Mouse (Mus musculus): ENCODE measurements around the gene Hipk4. TPM values are rescaled to one million over a fixed set of nuclear protein-coding genes. Genes with fewer than 3 reads are reported as not detected.

Hipk4 gene
- polyA plus RNA-seq (2014; fragmentation: Nextera tagmentation; extraction: Ambion mirVana) = 0.52 and 0.93 TPM in 2 replicates

DNA sequence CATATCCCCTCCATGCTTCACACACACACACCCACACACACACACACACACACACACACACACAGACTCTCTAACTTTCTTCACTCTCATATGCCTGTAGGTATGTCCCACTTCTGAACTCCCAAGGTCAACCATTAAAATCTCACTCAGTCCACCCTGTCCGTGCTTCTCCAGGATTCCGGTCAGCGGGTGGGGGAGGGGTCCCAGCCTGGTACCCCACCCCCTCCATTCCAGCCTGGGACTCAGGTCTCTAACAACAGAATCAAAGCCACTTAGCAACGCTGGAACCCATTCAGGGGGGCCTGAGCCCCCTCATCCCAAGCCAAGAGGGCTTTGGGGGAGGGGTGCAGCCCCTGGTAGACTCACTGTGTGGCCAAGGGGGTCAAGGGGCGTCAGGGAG lies at the start of gene Hipk4:
Gene Hipk4 (plus strand): TSS at position 301 of the 400 bp plus-strand sequence.
- ATAC-seq (replicated peaks; ENCODE audit: low FRiP score) (no peak), DNase-seq (ENCODE audit: low spot score) (no peak)
- Histone ChIP-seq H3K4me1 (replicated peaks; ENCODE audit: control insufficient read depth, insufficient read depth, low read length) (no peaks in the 10 kb centered on the region), H3K4me3 (ENCODE audit: low read depth, low read length) (no peak within 1 kb of the TSS), H3K27ac (ENCODE audit: low read depth, low read length) (no peak within 1 kb of the TSS), H3K9ac (ENCODE audit: low read length) (no peak within 1 kb of the TSS), H3K4me2 (ENCODE audit: low read depth, low read length, severe bottlenecking) (no peak within 1 kb of the TSS), H3K9me3 (ENCODE audit: control insufficient read depth, low read length) (no peaks in the 10 kb centered on the region), H3K27me3 (ENCODE audit: control insufficient read depth, insufficient read depth, low read length) (no peaks in the 10 kb centered on the region), H3K36me3 (ENCODE audit: control insufficient read depth, insufficient read depth, low read length) (no peaks in the 10 kb centered on the region)
- WGBS = 63% methylated on average over 5 of the region's 5 CpGs

DNA sequence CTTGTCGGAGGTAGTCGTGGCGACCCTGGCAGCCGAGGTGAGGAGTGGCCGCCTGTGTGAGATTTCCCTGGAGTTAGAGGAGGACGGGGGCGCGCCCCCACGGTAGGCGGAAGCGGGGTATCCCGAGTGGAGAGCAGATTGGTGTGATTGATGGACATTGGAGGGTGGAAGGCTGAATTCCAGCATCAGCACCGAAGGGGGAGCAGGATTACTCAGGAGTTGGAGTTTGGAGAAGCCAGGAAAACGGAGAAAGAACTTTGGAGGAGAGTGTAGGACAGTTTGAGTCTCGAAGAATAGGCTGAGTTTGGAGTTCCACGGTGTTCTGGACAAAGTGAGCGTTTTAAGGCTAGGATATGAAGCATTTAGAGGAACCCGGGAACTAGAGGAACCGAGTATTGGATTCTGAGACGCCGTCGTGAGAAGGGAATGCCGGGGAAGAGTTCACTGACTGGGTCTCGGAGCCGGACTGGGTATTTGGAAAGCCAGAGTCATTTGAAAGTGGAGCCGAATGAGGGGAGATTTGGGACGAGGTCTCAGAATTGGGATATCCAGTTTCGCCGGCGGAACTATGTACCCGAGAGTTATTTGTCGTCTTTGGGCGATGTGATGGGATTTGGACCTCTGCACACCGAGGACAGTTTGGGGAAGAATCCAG lies 49.1 kb upstream of the Hipk4 start:
- WGBS = under 1% methylated on average over 34 of the region's 34 CpGs
- Histone ChIP-seq H3K27me3 (ENCODE audit: control insufficient read depth, insufficient read depth, low read length) (no peaks in the 10 kb centered on the region), H3K4me1 (replicated peaks; ENCODE audit: control insufficient read depth, insufficient read depth, low read length) (no peaks in the 10 kb centered on the region), H3K27ac (ENCODE audit: low read depth, low read length) (peak overlapping the region; percentile 84), H3K4me3 (ENCODE audit: low read depth, low read length) (peak overlapping the region; percentile 76), H3K9me3 (ENCODE audit: control insufficient read depth, low read length) (no peaks in the 10 kb centered on the region), H3K36me3 (ENCODE audit: control insufficient read depth, insufficient read depth, low read length) (peaks cover 9% of the 10 kb centered on the region; the same call in 1 of the 2 replicates), H3K9ac (ENCODE audit: low read length) (peak overlapping the region; percentile 69), H3K4me2 (ENCODE audit: low read depth, low read length, severe bottlenecking) (peak overlapping the region; percentile 70)
- ATAC-seq (replicated peaks; ENCODE audit: low FRiP score) = no peak
- DNase-seq (ENCODE audit: low spot score) = no peak

- Histone ChIP-seq H3K27ac (ENCODE audit: low read depth, low read length) (peak overlapping the region; percentile 84; the same call in 1 of the 2 replicates), H3K36me3 (ENCODE audit: control insufficient read depth, insufficient read depth, low read length) (peaks cover 9% of the 10 kb centered on the region; the same call in 1 of the 2 replicates), H3K9me3 (ENCODE audit: control insufficient read depth, low read length) (no peaks in the 10 kb centered on the region), H3K4me2 (ENCODE audit: low read depth, low read length, severe bottlenecking) (peak overlapping the region; percentile 70), H3K9ac (ENCODE audit: low read length) (peak overlapping the region; percentile 69), H3K27me3 (ENCODE audit: control insufficient read depth, insufficient read depth, low read length) (no peaks in the 10 kb centered on the region), H3K4me1 (replicated peaks; ENCODE audit: control insufficient read depth, insufficient read depth, low read length) (no peaks in the 10 kb centered on the region), H3K4me3 (ENCODE audit: low read depth, low read length) (peak overlapping the region; percentile 76)
- under 1% methylated on average over 18 of the region's 23 CpGs for WGBS
- DNase-seq (ENCODE audit: low spot score) (peak; percentile 98), ATAC-seq (replicated peaks; ENCODE audit: low FRiP score) (peak; percentile 93)
Measured at GRCm38 (mm10) chr7:27474490-27474954, 48.5 kb upstream of the Hipk4 start.

- Histone ChIP-seq H3K4me1 (replicated peaks; ENCODE audit: control insufficient read depth, insufficient read depth, low read length) (no peaks in the 10 kb centered on the region), H3K27ac (ENCODE audit: low read depth, low read length) (no peak overlapping the region), H3K27me3 (ENCODE audit: control insufficient read depth, insufficient read depth, low read length) (no peaks in the 10 kb centered on the region), H3K36me3 (ENCODE audit: control insufficient read depth, insufficient read depth, low read length) (peaks cover 9% of the 10 kb centered on the region; the same call in 1 of the 2 replicates), H3K4me2 (ENCODE audit: low read depth, low read length, severe bottlenecking) (no peak overlapping the region), H3K4me3 (ENCODE audit: low read depth, low read length) (no peak overlapping the region), H3K9me3 (ENCODE audit: control insufficient read depth, low read length) (no peaks in the 10 kb centered on the region), H3K9ac (ENCODE audit: low read length) (no peak overlapping the region)
- WGBS = 95% methylated on average over 2 of the region's 2 CpGs
- ATAC-seq (replicated peaks; ENCODE audit: low FRiP score) = no peak
- DNase-seq (ENCODE audit: low spot score) = no peak
Measured at GRCm38 (mm10) chr7:27475596-27475995, 47.5 kb upstream of the Hipk4 start.

- Histone ChIP-seq H3K27me3 (ENCODE audit: control insufficient read depth, insufficient read depth, low read length) (no peaks in the 10 kb centered on the region), H3K4me1 (replicated peaks; ENCODE audit: control insufficient read depth, insufficient read depth, low read length) (no peaks in the 10 kb centered on the region), H3K36me3 (ENCODE audit: control insufficient read depth, insufficient read depth, low read length) (peaks cover 9% of the 10 kb centered on the region; the same call in 1 of the 2 replicates), H3K27ac (ENCODE audit: low read depth, low read length) (no peak overlapping the region), H3K9ac (ENCODE audit: low read length) (no peak overlapping the region), H3K4me3 (ENCODE audit: low read depth, low read length) (no peak overlapping the region), H3K9me3 (ENCODE audit: control insufficient read depth, low read length) (no peaks in the 10 kb centered on the region), H3K4me2 (ENCODE audit: low read depth, low read length, severe bottlenecking) (no peak overlapping the region)
- DNase-seq (ENCODE audit: low spot score) = no peak
- ATAC-seq (replicated peaks; ENCODE audit: low FRiP score) = no peak
- 94% methylated on average over 14 of the region's 14 CpGs for WGBS
Measured at GRCm38 (mm10) chr7:27476098-27476635, 46.9 kb upstream of the Hipk4 start.

- WGBS = 84% methylated on average over 7 of the region's 7 CpGs
- DNase-seq (ENCODE audit: low spot score) = peak; percentile 31
Measured at GRCm38 (mm10) chr7:27478561-27478960, 44.5 kb upstream of the Hipk4 start.

DNA sequence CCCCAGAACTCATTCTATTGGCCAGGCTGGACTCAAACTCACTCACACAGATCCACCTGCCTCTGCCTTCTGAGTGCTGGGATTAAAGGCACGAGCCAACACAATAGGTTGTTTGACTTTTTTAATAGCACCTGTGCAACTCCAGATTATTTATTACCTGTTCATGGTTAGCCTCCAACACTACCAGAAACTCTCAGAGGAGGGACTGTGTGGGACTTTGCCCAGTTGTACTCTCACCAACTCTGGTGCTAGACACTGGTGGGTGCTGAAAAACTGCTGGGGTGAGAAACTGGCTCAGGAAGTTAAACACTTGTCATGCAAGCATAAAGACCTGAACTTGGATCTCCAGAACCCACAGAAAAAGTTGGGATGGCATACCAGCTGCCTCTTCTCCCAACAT lies 43.3 kb upstream of the Hipk4 start:
- H3K27ac ChIP-seq (ENCODE audit: low read depth, low read length) = no peak overlapping the region
- H3K4me3 ChIP-seq (ENCODE audit: low read depth, low read length) = no peak overlapping the region
- H3K9me3 ChIP-seq (ENCODE audit: control insufficient read depth, low read length) = no peaks in the 10 kb centered on the region
- H3K36me3 ChIP-seq (ENCODE audit: control insufficient read depth, insufficient read depth, low read length) = peaks cover 9% of the 10 kb centered on the region; the same call in 1 of the 2 replicates
- H3K27me3 ChIP-seq (ENCODE audit: control insufficient read depth, insufficient read depth, low read length) = no peaks in the 10 kb centered on the region
- H3K9ac ChIP-seq (ENCODE audit: low read length) = no peak overlapping the region
- H3K4me1 ChIP-seq (replicated peaks; ENCODE audit: control insufficient read depth, insufficient read depth, low read length) = peaks cover 5% of the 10 kb centered on the region; the same call in 1 of the 2 replicates
- ATAC-seq (replicated peaks; ENCODE audit: low FRiP score) (no peak), DNase-seq (ENCODE audit: low spot score) (no peak)
- no peak overlapping the region for H3K4me2 ChIP-seq (ENCODE audit: low read depth, low read length, severe bottlenecking)
- WGBS = 76% methylated on average over 1 of the region's 1 CpGs

More at GRCm38 (mm10) chr7:27478561-27478960, 44.5 kb upstream of the Hipk4 start:
- no peaks in the 10 kb centered on the region for H3K27me3 ChIP-seq (ENCODE audit: control insufficient read depth, insufficient read depth, low read length)
- H3K9me3 ChIP-seq (ENCODE audit: control insufficient read depth, low read length) = no peaks in the 10 kb centered on the region
- H3K4me1 ChIP-seq (replicated peaks; ENCODE audit: control insufficient read depth, insufficient read depth, low read length) = peaks cover 5% of the 10 kb centered on the region; the same call in 1 of the 2 replicates
- H3K27ac ChIP-seq (ENCODE audit: low read depth, low read length) = no peak overlapping the region
- peaks cover 9% of the 10 kb centered on the region; the same call in 1 of the 2 replicates for H3K36me3 ChIP-seq (ENCODE audit: control insufficient read depth, insufficient read depth, low read length)
- H3K4me3 ChIP-seq (ENCODE audit: low read depth, low read length) = no peak overlapping the region
- ATAC-seq (replicated peaks; ENCODE audit: low FRiP score) = no peak
- no peak overlapping the region for H3K4me2 ChIP-seq (ENCODE audit: low read depth, low read length, severe bottlenecking)
- no peak overlapping the region for H3K9ac ChIP-seq (ENCODE audit: low read length)

- Histone ChIP-seq H3K27me3 (ENCODE audit: control insufficient read depth, insufficient read depth, low read length) (no peaks in the 10 kb centered on the region), H3K4me2 (ENCODE audit: low read depth, low read length, severe bottlenecking) (no peak overlapping the region), H3K9me3 (ENCODE audit: control insufficient read depth, low read length) (no peaks in the 10 kb centered on the region), H3K9ac (ENCODE audit: low read length) (no peak overlapping the region), H3K4me3 (ENCODE audit: low read depth, low read length) (no peak overlapping the region), H3K4me1 (replicated peaks; ENCODE audit: control insufficient read depth, insufficient read depth, low read length) (peaks cover 5% of the 10 kb centered on the region; the same call in 1 of the 2 replicates), H3K36me3 (ENCODE audit: control insufficient read depth, insufficient read depth, low read length) (peaks cover 9% of the 10 kb centered on the region; the same call in 1 of the 2 replicates), H3K27ac (ENCODE audit: low read depth, low read length) (no peak overlapping the region)
- no peak for DNase-seq (ENCODE audit: low spot score)
- no peak for ATAC-seq (replicated peaks; ENCODE audit: low FRiP score)
- WGBS = 76% methylated on average over 3 of the region's 3 CpGs
Measured at GRCm38 (mm10) chr7:27480506-27480905, 42.6 kb upstream of the Hipk4 start.
